Mouse (Mus musculus): ENCODE measurements at regions not wholly inside any gene's neighbourhood (a gene's known extent, or its start where the extent isn't known, plus 50 kb on each side); places are given as distances from the start of the nearest gene placed in this dataset.
A peak's percentile ranks its signal among the peaks of the same experiment; 100 is the strongest.
"Not testable (repeated sequence)": the region's sequence is repeated elsewhere in the genome, so short reads cannot be mapped to it uniquely, and the experiment has no call there.

DNA sequence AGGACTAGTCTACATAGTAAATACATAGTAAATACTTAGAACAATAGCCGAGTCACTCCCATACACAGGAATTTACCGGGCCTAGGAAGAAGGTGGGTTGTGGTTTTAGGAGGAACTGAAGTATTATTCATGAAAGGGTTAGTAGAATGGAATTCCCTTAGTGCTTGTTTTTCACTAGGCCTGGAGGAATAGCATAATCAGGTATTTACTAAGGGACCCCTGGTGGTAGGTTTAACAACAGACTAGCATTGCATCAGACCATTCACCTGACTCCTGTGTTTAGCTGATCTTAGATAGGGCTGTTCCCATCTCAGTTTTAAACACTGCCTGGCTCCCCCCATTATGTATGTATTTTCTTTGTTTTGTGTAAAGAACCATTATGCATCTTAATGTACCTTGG, 339.0 kb downstream of the Dync2h1 start:
- H3K9ac ChIP-seq (replicated peaks); ATAC-seq (ENCODE audit: low FRiP score, low read depth); H3K27ac ChIP-seq (replicated peaks); H3K9me3 ChIP-seq; H3K27me3 ChIP-seq; H3K4me2 ChIP-seq (replicated peaks); H3K4me1 ChIP-seq; H3K4me3 ChIP-seq; H3K36me3 ChIP-seq: not testable (repeated sequence)
- WGBS, result 95% methylated on average over 2 of the region's 2 CpGs

DNA sequence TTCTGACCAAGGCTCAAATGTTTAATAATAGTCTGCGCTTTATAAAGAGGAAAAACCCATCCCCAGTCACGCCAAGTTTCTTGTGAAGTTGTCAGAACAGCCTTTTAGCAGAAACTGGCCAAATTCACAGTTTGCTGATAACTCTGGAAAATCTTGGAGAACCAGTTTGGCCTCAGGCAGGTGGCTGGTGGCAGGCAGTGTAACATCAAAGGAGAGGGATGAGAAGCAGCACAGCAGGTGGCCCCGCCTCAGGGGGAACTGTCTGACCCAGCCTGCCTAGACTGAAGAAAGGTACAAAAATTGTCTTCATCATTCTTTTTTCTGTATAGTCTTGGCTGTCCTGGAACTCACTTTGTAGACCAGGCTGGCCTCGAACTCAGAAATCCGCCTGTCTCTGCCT, 349.3 kb downstream of the Dync2h1 start:
- not testable (repeated sequence) for H3K36me3 ChIP-seq; ATAC-seq (ENCODE audit: low FRiP score, low read depth); H3K27ac ChIP-seq (replicated peaks); H3K27me3 ChIP-seq; H3K4me3 ChIP-seq; H3K9me3 ChIP-seq; H3K4me2 ChIP-seq (replicated peaks); H3K9ac ChIP-seq (replicated peaks); H3K4me1 ChIP-seq
- WGBS, result 85% methylated on average over 5 of the region's 5 CpGs

DNA sequence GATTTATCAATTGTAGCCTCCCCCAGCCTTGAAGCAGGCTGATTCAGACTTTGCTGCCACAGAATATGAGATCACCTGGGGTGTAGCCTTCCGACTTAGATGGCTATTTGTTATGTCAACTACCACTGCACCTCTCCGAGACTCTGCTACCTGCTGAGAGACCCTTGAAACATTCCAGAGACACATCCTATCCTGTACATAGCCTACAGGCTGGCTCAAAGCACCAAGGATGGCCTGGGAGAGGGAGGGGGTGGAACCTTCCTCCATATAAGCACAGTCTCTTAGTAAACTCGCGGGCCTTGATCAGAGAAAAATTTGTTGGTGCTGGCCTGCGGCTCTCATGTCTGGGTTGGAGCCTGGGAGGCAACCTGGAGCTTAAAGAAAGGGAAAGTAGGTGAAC, 349.8 kb downstream of the Dync2h1 start:
- 73% methylated on average over 5 of the region's 5 CpGs for WGBS
- no peak for ATAC-seq (ENCODE audit: low FRiP score, low read depth)
- Histone ChIP-seq H3K4me1 (no peaks in the 10 kb centered on the region), H3K9ac (replicated peaks) (no peak overlapping the region), H3K4me2 (replicated peaks) (no peak overlapping the region), H3K4me3 (no peak overlapping the region), H3K27me3 (no peaks in the 10 kb centered on the region), H3K27ac (replicated peaks) (no peak overlapping the region), H3K36me3 (no peaks in the 10 kb centered on the region), H3K9me3 (no peaks in the 10 kb centered on the region)

DNA sequence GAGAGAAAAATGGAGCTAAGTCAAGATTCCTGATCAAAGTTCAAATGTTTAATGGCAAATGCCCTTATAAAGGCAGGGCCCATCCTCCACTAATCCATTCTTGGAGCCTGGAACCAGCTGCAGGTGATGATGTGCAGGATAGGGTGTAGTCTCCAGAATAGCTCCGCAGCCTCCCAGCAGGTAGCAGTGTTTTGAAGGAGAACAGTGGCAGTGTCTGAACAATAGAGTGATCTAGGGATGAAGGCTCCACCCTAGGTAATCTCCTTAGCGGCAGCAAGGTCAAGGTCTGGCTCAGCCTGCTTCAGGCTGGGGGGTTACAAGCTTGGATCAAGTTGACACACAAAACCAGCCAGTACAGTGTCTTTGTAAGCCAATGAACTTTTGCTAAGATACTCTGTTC, 351.4 kb downstream of the Dync2h1 start:
- Histone ChIP-seq H3K9me3 (no peaks in the 10 kb centered on the region), H3K27me3 (no peaks in the 10 kb centered on the region), H3K4me2 (replicated peaks) (no peak overlapping the region), H3K4me1 (no peaks in the 10 kb centered on the region), H3K36me3 (no peaks in the 10 kb centered on the region), H3K4me3 (no peak overlapping the region), H3K9ac (replicated peaks) (no peak overlapping the region), H3K27ac (replicated peaks) (no peak overlapping the region)
- WGBS, result 29% methylated on average over 2 of the region's 2 CpGs
- ATAC-seq (ENCODE audit: low FRiP score, low read depth), result no peak

DNA sequence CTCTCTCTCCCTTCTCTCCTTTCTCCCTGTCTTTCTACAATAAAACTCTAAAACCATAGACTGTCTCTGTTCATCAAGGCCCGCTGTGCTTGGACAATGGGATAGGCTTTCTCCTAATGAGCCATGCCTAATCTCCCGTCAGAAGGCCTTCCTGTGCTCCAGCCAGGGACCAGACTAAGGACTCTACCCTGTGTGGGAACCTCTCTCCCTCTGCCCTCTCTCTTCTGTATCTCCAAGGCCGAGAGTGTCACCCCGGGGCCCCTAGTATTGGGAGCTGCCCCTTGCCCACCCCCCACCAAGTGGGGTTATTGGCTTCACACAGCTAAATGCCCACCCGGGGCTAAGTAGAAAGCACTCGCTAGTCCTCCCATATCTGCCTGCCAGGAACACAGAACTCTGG, 352.6 kb downstream of the Dync2h1 start:
- H3K9ac ChIP-seq (replicated peaks); H3K27ac ChIP-seq (replicated peaks); H3K4me2 ChIP-seq (replicated peaks); H3K4me3 ChIP-seq; H3K9me3 ChIP-seq; H3K4me1 ChIP-seq; H3K27me3 ChIP-seq; H3K36me3 ChIP-seq: not testable (repeated sequence)
- 43% methylated on average over 6 of the region's 6 CpGs for WGBS
- peak; percentile 67; the same call in 1 of the 2 replicates for ATAC-seq (ENCODE audit: low FRiP score, low read depth)

DNA sequence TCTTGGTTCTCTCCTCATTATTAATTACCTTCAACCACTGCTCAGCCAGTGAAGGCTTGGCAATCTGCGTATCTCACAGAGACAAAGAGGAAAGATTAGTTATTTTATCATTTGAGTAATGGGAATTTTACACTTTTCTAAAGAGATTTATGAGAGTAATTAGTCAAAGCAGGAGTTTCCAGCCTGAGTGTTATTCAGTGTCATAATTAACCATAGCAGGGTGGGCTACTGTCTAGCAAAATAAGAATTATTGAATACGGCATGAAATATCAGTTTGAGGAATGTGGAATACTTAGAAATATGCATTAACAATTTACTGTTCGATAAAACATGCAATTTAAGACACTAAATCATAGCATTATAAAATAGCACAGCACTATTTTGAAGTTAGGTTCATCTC, 357.7 kb downstream of the Dync2h1 start:
- no peak for ATAC-seq (ENCODE audit: low FRiP score, low read depth)
- no peaks in the 10 kb centered on the region for H3K9me3 ChIP-seq

DNA sequence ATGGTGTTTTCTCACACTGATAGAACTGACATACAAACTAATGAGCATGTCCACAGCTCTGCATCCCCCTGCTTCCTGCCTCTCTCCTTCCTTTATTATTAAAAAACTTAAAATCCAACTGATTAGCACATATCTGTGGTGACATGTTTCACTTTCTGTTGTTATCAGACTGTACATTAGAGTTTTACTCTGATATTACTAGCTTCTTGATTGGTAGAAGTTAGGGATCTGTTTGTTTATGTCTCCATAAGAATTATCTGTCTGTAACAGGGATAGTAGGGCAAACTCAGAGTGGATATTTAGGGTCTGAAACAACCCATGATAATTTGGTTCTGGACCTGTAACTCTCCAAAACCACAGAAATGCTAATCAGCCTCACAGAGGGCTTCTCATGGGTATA, 358.6 kb downstream of the Dync2h1 start:
- Histone ChIP-seq H3K9ac (replicated peaks) (no peak overlapping the region), H3K4me1 (no peaks in the 10 kb centered on the region), H3K36me3 (no peaks in the 10 kb centered on the region), H3K27me3 (no peaks in the 10 kb centered on the region), H3K27ac (replicated peaks) (no peak overlapping the region), H3K4me3 (no peak overlapping the region), H3K9me3 (no peaks in the 10 kb centered on the region), H3K4me2 (replicated peaks) (no peak overlapping the region)
- ATAC-seq (ENCODE audit: low FRiP score, low read depth), result no peak

More for the DNA sequence above, 357.7 kb downstream of the Dync2h1 start:
- Histone ChIP-seq H3K4me2 (replicated peaks) (no peak overlapping the region), H3K4me3 (no peak overlapping the region), H3K4me1 (no peaks in the 10 kb centered on the region), H3K27me3 (no peaks in the 10 kb centered on the region), H3K36me3 (no peaks in the 10 kb centered on the region), H3K9ac (replicated peaks) (no peak overlapping the region), H3K27ac (replicated peaks) (no peak overlapping the region)
- 93% methylated on average over 3 of the region's 3 CpGs for WGBS

DNA sequence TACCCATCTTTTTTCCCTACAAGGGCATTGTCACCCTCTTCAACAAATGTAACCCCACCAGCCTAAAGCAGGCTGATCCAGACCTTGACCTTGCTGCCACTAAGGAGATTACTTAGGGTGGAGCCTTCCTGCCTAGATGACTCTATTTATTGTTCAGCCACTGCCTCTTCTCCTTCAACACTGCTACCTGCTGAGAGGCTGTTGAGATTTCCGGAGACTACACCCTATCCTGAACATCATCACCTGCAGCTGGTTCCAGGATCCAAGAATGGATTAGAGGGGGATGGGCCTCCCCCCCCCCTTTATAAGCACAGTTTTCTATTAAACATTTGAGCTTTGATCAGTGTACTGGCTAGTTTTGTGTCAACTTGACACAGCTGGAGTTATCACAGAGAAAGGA, 360.3 kb downstream of the Dync2h1 start:
- H3K4me3 ChIP-seq; H3K9ac ChIP-seq (replicated peaks); H3K36me3 ChIP-seq; H3K27ac ChIP-seq (replicated peaks); H3K9me3 ChIP-seq; ATAC-seq (ENCODE audit: low FRiP score, low read depth); H3K4me2 ChIP-seq (replicated peaks); H3K4me1 ChIP-seq; H3K27me3 ChIP-seq: not testable (repeated sequence)
- 65% methylated on average over 1 of the region's 1 CpGs for WGBS

DNA sequence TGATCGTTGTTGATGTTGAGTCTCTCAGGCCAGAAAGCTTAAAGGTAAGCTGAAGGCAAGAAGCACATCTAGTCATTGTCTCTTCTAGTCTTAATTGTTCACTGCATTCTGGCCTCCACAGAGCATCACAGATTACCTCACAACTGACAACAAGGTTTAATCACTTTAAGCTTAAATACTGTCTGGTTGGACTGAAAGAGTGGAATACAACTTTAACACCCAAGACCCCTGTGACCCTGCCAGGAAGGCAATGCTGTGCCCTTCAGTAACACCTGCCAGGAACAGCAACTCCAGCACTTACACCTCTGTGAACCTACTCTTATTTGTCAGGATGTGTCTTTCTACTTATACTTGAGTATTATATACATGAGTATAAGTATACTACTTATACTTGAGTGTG, 360.7 kb downstream of the Dync2h1 start:
- ATAC-seq (ENCODE audit: low FRiP score, low read depth), result no peak

DNA sequence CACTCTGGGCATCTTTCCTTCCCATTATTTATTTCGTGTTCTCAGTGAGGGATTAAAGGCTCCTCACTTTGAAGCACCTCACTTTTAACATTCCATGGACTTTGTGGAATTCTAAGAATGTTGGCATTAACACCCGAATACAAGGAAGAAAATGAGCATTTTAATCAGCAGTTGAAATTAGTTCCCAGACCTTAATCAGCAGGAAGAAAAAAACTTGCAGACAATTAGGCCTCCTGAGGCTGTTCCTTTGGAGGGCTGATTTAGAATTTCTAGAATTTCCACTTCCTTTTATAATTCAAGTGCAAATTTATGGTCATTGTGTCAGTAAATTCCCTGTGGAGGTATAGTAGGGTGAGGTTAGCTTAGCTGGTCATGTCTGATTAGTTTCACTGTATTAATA, 407.6 kb downstream of the Dync2h1 start:
- Histone ChIP-seq H3K4me1 (no peaks in the 10 kb centered on the region), H3K27me3 (no peaks in the 10 kb centered on the region), H3K4me2 (replicated peaks) (no peak overlapping the region), H3K4me3 (no peak overlapping the region), H3K9me3 (no peaks in the 10 kb centered on the region), H3K27ac (replicated peaks) (no peak overlapping the region), H3K9ac (replicated peaks) (no peak overlapping the region), H3K36me3 (no peaks in the 10 kb centered on the region)
- WGBS, result 18% methylated on average over 2 of the region's 2 CpGs
- no peak for ATAC-seq (ENCODE audit: low FRiP score, low read depth)

More for the DNA sequence above, 360.7 kb downstream of the Dync2h1 start:
- Histone ChIP-seq H3K4me2 (replicated peaks) (no peak overlapping the region), H3K4me1 (no peaks in the 10 kb centered on the region), H3K9ac (replicated peaks) (no peak overlapping the region), H3K4me3 (no peak overlapping the region), H3K27ac (replicated peaks) (no peak overlapping the region), H3K9me3 (no peaks in the 10 kb centered on the region), H3K36me3 (no peaks in the 10 kb centered on the region), H3K27me3 (no peaks in the 10 kb centered on the region)
- WGBS, result 89% methylated on average over 1 of the region's 1 CpGs

DNA sequence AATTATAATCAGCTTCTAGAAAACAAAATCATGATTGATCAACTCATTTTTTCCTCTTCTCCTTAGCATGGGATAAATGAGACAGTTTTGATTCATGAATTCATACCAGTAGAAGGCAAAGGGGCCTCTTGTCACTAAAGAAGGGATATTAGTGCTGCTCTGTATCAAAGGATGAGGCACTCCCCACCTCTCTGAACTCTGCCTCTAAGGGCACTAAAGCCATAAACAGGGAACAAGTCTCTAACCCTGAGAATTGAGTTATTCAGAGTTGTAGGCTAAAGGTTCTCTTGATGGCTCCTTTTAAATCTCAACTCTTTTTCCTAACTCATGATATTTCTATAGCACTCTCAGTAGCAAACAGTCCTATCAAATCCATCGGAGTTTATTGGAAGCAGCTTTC, 442.8 kb downstream of the Dync2h1 start:
- no peak for ATAC-seq (ENCODE audit: low FRiP score, low read depth)
- WGBS, result 100% methylated on average over 1 of the region's 1 CpGs
- Histone ChIP-seq H3K9ac (replicated peaks) (no peak overlapping the region), H3K27me3 (no peaks in the 10 kb centered on the region), H3K4me2 (replicated peaks) (no peak overlapping the region), H3K27ac (replicated peaks) (no peak overlapping the region), H3K36me3 (no peaks in the 10 kb centered on the region), H3K9me3 (no peaks in the 10 kb centered on the region), H3K4me1 (no peaks in the 10 kb centered on the region), H3K4me3 (no peak overlapping the region)

DNA sequence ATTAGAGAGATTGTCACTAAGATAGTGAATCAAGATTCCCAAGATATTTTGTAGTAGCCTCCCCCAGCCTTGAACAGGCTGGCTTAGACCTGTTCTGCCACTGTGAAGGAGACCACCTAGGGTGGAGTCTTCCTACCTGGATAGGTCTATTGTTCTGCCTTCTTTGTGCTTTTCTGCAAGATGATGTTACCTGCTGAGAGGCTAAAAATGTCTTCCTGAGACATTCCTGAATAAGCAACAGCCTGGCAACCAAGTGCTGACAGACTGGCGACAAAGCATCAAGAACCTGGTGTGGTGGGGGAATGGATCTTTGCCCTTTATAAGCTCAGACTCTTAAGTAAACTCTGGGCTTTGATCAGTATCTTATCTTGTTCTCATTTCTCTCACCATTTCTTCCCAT, 447.8 kb downstream of the Dync2h1 start:
- no peaks in the 10 kb centered on the region for H3K4me1 ChIP-seq
- no peak for ATAC-seq (ENCODE audit: low FRiP score, low read depth)
- no peak overlapping the region for H3K9ac ChIP-seq (replicated peaks)
- no peak overlapping the region for H3K4me3 ChIP-seq
- no peaks in the 10 kb centered on the region for H3K36me3 ChIP-seq
- H3K27ac ChIP-seq (replicated peaks), result no peak overlapping the region
- WGBS, result 63% methylated on average over 1 of the region's 1 CpGs
- no peaks in the 10 kb centered on the region for H3K27me3 ChIP-seq
- H3K4me2 ChIP-seq (replicated peaks), result no peak overlapping the region
- H3K9me3 ChIP-seq, result no peaks in the 10 kb centered on the region

DNA sequence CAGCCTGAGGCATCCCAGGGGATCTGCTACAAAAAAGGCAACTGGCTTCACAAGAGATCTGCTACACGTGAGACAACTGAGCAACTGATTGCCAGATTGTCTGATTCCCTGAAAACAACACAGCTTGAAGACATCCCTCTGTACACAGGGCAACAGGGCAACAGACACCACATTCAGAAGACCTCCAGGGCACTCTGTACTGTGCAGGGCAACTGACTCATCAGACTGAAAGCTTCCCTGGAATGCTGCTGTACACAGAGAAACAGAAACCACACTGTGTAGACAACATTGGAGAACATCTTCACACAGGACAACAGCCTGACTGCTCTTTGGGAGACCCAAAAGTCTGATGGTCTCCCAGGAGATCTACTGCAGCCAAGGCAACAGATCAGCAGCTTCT, 456.8 kb upstream of the Ddi1 start:
- H3K4me2 ChIP-seq (replicated peaks), result no peak overlapping the region
- no peaks in the 10 kb centered on the region for H3K36me3 ChIP-seq
- H3K27me3 ChIP-seq, result no peaks in the 10 kb centered on the region
- no peaks in the 10 kb centered on the region for H3K4me1 ChIP-seq
- WGBS, result 40% methylated on average over 1 of the region's 1 CpGs
- no peak overlapping the region for H3K27ac ChIP-seq (replicated peaks)
- no peak overlapping the region for H3K4me3 ChIP-seq
- H3K9ac ChIP-seq (replicated peaks), result no peak overlapping the region
- no peak for ATAC-seq (ENCODE audit: low FRiP score, low read depth)
- H3K9me3 ChIP-seq, result no peaks in the 10 kb centered on the region

All from midbrain, embryonic 12.5 days (tissue).